Mouse (Mus musculus) WW6 (cell line): ENCODE data around the gene Zmynd19.

Experiments used
- DNase-seq: peaks from one replicate; pipeline ENCODE4 v3.0.0-alpha.2; 2013; ENCODE audit warnings: low read depth, low spot score

Zmynd19 gene

GRCm38 (mm10) chr2:24949421-24950188 is at the start of gene Zmynd19:
Gene Zmynd19 (plus strand): TSS chr2:24949792.
- peak; percentile 89 for DNase-seq

- no peak for DNase-seq
Measured at GRCm38 (mm10) chr2:24901055-24901454, 48.5 kb upstream of the Zmynd19 start.

GRCm38 (mm10) chr2:24902999-24903398 is 46.6 kb upstream of the Zmynd19 start:
- DNase-seq: no peak

GRCm38 (mm10) chr2:24904823-24905652 is 44.6 kb upstream of the Zmynd19 start:
- DNase-seq: no peak

GRCm38 (mm10) chr2:24905653-24906155 is 43.9 kb upstream of the Zmynd19 start:
- DNase-seq: no peak

DNA sequence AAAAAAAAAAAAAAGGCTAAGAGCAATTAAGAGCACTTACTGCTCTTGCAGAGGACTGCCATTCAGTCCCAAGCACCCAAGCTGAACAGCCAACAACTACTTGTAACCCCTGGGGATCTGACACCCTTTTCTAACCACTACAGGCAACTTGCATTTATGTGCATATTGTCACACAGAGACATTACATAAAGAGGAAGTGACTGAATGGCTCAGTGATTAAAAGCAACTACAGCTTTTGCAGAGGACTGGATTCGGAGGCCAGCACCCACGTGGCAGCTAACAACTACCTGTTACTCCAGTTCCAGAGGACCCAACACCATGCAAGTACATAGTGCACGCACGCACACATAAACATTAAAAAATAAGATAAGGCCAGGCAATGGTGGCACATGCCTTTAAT is 39.1 kb upstream of the Zmynd19 start:
- DNase-seq: no peak

- DNase-seq: no peak
Measured at GRCm38 (mm10) chr2:24912189-24912588, 37.4 kb upstream of the Zmynd19 start.

- no peak for DNase-seq
Measured at GRCm38 (mm10) chr2:24912589-24912988, 37.0 kb upstream of the Zmynd19 start.

DNA sequence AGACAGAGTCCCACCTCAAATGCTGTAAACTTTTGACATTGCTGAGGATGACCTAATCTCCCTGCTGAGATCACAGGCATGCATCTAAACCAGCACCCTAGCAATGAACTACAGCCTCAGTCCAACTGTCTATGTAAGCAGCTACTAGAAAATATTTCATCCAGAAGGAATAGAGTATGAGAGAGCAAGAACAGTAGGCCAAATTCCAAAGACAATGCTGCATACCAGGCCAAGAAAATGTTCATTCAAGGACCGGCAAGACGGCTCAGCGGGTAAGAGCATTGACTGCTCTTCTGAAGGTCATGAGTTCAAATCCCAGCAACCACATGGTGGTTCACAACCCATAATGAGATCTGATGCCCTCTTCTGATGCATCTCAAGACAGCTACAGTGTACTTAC is 34.8 kb upstream of the Zmynd19 start:
- no peak for DNase-seq

- DNase-seq: peak; percentile 73
Measured at GRCm38 (mm10) chr2:24918930-24919838, 30.4 kb upstream of the Zmynd19 start, which contains the start of gene Ehmt1. Gene Ehmt1 (minus strand): TSS chr2:24919614.

GRCm38 (mm10) chr2:24919839-24920175 is 29.8 kb upstream of the Zmynd19 start:
- no peak for DNase-seq

- no peak for DNase-seq
Measured at GRCm38 (mm10) chr2:24923561-24923960, 26.0 kb upstream of the Zmynd19 start.

DNA sequence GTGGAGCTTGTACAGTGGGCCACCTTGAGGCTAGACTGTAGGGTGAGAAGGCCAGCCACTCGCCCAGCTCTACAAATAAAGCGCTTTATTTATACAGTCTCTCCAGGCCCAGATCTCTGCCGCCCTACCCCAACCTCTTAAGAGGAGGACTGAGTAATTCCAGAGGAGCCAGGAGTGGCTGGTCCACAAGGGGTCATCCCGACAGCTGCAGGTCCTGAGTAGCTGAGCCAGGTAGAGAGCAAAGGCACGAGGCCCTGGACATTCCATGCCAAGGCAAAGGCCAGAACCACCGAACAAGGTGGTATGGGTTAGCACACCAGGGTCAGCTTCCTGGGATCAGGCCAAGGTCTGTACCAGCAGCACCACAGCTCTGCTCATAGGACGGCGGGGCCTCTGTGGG is 24.3 kb upstream of the Zmynd19 start:
- DNase-seq: no peak

DNA sequence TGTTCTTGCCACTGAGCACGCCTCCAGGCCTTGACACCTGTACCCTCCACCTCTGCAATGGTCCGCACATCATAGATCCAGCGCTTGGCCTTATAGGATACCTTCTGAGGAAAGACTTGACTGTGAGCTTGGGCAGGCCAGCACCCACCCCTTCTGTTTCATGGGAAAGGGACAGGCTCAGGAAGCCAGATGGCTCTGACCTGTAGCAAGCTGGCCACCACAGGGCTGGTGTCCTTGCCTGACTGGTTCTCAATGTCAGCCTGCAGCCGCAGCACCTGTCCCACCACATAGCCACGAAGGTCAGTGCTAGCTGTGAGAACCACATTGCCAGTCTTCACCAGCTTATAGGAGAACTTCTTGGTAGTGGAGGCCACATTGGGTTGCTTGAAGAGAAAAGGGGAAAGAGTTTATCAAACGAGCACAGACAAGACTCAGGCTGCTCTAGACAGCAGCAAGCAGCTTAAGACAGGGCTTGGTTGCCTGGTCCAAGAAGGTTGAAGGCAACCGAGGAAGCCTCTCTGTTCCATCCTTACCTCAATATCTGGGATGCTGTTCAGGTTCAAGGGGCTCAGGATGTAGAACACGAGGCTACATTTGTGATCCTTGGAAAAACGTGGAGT is 23.1 kb upstream of the Zmynd19 start:
- DNase-seq: no peak

- DNase-seq: no peak
Measured at GRCm38 (mm10) chr2:24926965-24927358, 22.6 kb upstream of the Zmynd19 start.

- no peak for DNase-seq
Measured at GRCm38 (mm10) chr2:24927810-24928479, 21.6 kb upstream of the Zmynd19 start.

DNA sequence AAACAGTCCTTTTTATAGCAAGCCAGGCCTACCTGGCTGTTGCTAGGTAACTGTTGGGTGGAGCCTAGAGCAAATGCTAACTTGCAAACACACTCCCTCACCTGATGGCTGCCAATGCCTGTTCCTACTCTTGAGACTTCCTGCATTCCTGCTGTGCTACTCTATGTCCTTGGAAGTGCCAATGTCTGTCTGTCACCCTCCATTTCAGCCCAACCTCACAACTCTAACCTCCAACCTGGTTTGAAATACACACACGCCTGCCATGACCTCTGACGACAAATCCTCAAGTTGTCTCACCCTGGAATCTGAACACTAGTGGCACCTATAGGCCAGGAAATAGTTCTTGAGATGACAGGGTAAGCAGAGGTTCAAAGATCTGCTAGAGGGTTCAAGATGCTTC is 20.5 kb upstream of the Zmynd19 start:
- DNase-seq: no peak

GRCm38 (mm10) chr2:24929593-24929992 is 20.0 kb upstream of the Zmynd19 start:
- DNase-seq: no peak

- DNase-seq: no peak
Measured at GRCm38 (mm10) chr2:24934441-24934963, 15.1 kb upstream of the Zmynd19 start.

DNA sequence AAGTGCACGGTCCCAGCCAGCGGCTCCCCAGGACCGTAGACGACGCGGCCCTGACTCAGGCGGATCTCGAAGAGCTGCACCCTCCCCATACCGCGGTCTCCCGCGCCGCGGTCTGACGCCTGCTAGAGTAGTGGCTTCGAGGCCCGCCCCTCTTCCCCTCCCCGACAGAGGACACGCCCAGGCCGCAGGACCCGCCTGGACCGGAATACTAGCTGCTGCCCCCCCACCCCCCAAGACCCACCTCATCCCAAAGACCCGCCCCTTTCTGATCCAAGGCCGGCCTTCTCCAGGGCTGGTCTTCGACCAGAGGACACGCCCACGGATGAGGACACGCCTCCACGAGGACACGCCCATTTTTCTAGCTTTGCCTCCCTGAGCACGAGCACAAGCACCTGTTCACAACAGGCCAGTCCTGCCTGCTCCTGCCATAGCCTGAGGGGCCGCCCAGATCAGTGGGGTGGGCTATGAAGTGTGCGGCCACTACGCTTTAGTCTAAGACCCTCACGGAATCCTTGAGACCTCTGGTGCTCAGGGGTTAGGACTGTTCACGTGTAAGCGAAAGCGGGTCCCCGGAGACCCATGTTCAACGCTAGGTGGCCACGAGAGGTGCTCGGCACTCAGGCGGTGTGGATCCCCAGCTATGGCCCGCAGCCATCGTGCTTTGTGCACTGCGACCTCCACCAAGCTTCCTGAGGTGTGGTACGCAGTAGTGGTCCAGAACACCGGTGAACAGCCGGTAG is 14.4 kb upstream of the Zmynd19 start, which contains the start of gene Arrdc1:
TSS of gene Arrdc1 (minus strand) at position 196 of the 740 bp plus-strand sequence.
- DNase-seq: peak; percentile 94
